10 mouse cellular contexts compared by ENCODE assay signal in genomic region chr3:27983274-27983673, GRCm38 (mm10). TPM values are rescaled to one million over a fixed set of nuclear protein-coding genes. Genes with fewer than 3 reads are reported as not detected.
A peak's percentile ranks its signal among the peaks of the same experiment; 100 is the strongest.
DNase-seq lines count a peak whose midpoint lies in the region; ATAC-seq lines count a peak whose summit lies in the region.
"Had no signal": no experiment of that assay in that cellular context is flagged by ENCODE, and none has a peak within 500 bp of the region (broad histone marks: within the 10 kb centered on the region; RNA-seq: fewer than 3 reads in every experiment).

No protein-coding gene starts in this region.

- 76% methylated on average over 2 of the region's 2 CpGs for WGBS in intestine, embryonic 14.5 days
- 77% methylated on average over 2 of the region's 2 CpGs for WGBS in intestine, embryonic 15.5 days

- no peaks in the 10 kb centered on the region for H3K27me3 ChIP-seq in intestine, embryonic 14.5 days (replicated peaks; ENCODE audit: control insufficient read depth, insufficient read depth, low read length)
- no peaks in the 10 kb centered on the region for H3K27me3 ChIP-seq in intestine, embryonic 15.5 days (replicated peaks)
- H3K27me3 ChIP-seq: embryonic facial prominence, embryonic 13.5 days; limb, embryonic 13.5 days had no signal

- peak overlapping the region; percentile 51; the same call in 1 of the 2 replicates for H3K4me2 ChIP-seq in intestine, embryonic 14.5 days (ENCODE audit: low read length)
- H3K4me2 ChIP-seq in intestine, embryonic 15.5 days (replicated peaks): no peak overlapping the region

- no peak overlapping the region for H3K9ac ChIP-seq in intestine, embryonic 14.5 days (ENCODE audit: low read length)
- no peak overlapping the region for H3K9ac ChIP-seq in intestine, embryonic 15.5 days
- H3K9ac ChIP-seq: embryonic facial prominence, embryonic 13.5 days; limb, embryonic 13.5 days had no signal

- H3K4me1 ChIP-seq in intestine, embryonic 14.5 days (replicated peaks; ENCODE audit: control insufficient read depth, insufficient read depth, low read length): peaks cover 11% of the 10 kb centered on the region
- peaks cover 7% of the 10 kb centered on the region for H3K4me1 ChIP-seq in intestine, embryonic 15.5 days (replicated peaks)

- DNase-seq in adrenal gland, postnatal 25 days: peak; percentile 10
- DNase-seq in adrenal gland, postnatal 4 days (ENCODE audit: low spot score in 2 of 2): no peak
- peak; percentile 92 for DNase-seq in heart, adult 11 months
- DNase-seq in heart, postnatal 4 days: no peak
- DNase-seq in intestine, embryonic 14.5 days (ENCODE audit: low spot score): no peak
- peak; percentile 44 for DNase-seq in adipocyte (ENCODE audit: low spot score)
- no peak for DNase-seq in kidney, adult 8-10 months

- H3K4me3 ChIP-seq in intestine, embryonic 14.5 days (ENCODE audit: low read depth, low read length): no peak overlapping the region
- no peak overlapping the region for H3K4me3 ChIP-seq in intestine, embryonic 15.5 days (replicated peaks)

- no peak for ATAC-seq in intestine, embryonic 14.5 days (replicated peaks; ENCODE audit: low FRiP score, low TSS enrichment, low read depth)
- ATAC-seq in intestine, embryonic 15.5 days: no peak

- H3K9me3 ChIP-seq in intestine, embryonic 14.5 days (ENCODE audit: control insufficient read depth, low read length): no peaks in the 10 kb centered on the region
- H3K9me3 ChIP-seq in intestine, embryonic 15.5 days: no peaks in the 10 kb centered on the region
- H3K9me3 ChIP-seq: embryonic facial prominence, embryonic 13.5 days; limb, embryonic 13.5 days had no signal

- H3K27ac ChIP-seq in intestine, embryonic 14.5 days (ENCODE audit: low read depth): no peak overlapping the region
- no peak overlapping the region for H3K27ac ChIP-seq in intestine, embryonic 15.5 days
- H3K27ac ChIP-seq: limb, embryonic 13.5 days had no signal

- H3K36me3 ChIP-seq in intestine, embryonic 14.5 days (ENCODE audit: control insufficient read depth, insufficient read depth, low read length): no peaks in the 10 kb centered on the region
- H3K36me3 ChIP-seq in intestine, embryonic 15.5 days: no peaks in the 10 kb centered on the region
- H3K36me3 ChIP-seq: embryonic facial prominence, embryonic 13.5 days; limb, embryonic 13.5 days had no signal

RNA-seq across cellular contexts. Expression of gene Pld1, which starts 44.8 kb away (rescaled TPM):
- total RNA-seq in adrenal gland, postnatal 25 days (2021): 5.0 and 7.6 TPM in 2 replicates
- total RNA-seq in adrenal gland, postnatal 4 days (2021): 10 to 100 TPM; 11.9 to 13.7 TPM
- 10 to 100 TPM; 13.3 to 14.3 TPM for total RNA-seq in heart, postnatal 4 days (2021)
- 7.9 and 8.2 TPM in 2 replicates for polyA plus RNA-seq in intestine, embryonic 14.5 days (2014; fragmentation: Nextera tagmentation; extraction: Ambion mirVana)
- polyA plus RNA-seq in intestine, embryonic 15.5 days (2015; fragmentation: Nextera tagmentation; extraction: Ambion mirVana): 14.9 and 17.0 TPM in 2 replicates

Comparison
In these comparisons a context has a peak if more than half of its experiments do, and no peak if none do; other contexts are left out.
1. DNase-seq: peak in adrenal gland, postnatal 25 days (single experiment), heart, adult 11 months (single experiment) and adipocyte (single experiment); none in adrenal gland, postnatal 4 days (0 of 2), heart, postnatal 4 days (single experiment), intestine, embryonic 14.5 days (single experiment) and kidney, adult 8-10 months (0 of 2).